Mouse (Mus musculus): ENCODE data around the gene Gm40193. TPM values are rescaled to one million over a fixed set of nuclear protein-coding genes. Genes with fewer than 3 reads are reported as not detected.

Gm40193 gene
- total and polyA plus RNA-seq, 2 experiments from 2014 or later: not detected

DNA sequence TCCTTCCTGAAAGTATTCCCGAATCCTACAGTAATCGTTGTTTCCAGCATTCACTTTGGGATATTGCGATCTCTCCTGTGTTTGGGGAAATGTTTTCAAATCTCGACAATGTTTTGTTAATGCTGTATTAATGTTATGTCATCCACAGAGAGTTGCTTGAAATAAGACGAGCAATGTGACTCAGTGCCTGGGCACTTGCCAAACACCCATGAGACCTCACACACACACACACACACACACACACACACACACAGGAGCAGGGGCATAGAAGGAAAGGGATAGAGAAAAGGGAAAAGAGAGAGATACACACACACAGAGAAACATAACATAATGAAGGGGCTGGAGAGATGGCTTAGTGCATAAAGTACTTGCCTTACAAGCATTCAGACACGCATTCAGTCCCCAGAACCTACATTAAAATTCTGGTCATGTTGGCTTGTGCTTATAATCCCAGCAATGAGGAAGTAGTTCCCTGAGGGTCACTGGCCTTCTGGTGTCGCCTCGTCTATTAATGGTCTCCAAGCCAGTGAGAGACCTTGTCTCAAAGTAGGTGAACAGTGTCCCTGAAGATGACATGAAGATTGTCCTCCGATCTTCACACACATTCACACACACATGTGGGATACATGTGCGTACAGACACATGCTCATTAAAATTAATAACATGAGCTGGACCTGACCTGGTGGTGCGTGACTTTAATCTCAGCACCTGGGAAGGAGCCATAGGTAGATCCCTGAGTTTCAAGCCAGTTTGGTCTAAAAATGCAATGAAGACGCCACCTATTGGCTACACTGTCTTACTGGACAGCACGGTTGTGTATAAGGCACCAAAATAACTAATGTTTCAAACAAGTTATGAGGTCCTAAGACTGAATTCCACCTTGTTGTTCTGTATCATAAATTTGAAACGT, 32.9 kb downstream of the Gm40193 start:
- Histone ChIP-seq H3K36me3 (ENCODE audit: insufficient read depth) (no peaks in the 10 kb centered on the region), H3K4me1 (ENCODE audit: insufficient read depth) (no peaks in the 10 kb centered on the region), H3K9me3 (ENCODE audit: low read length) (no peaks in the 10 kb centered on the region), H3K27me3 (ENCODE audit: insufficient read depth, low read length) (no peaks in the 10 kb centered on the region; the same call in 1 of the 2 replicates), H3K4me3 (ENCODE audit: low read depth, low read length) (no peak overlapping the region), H3K27ac (ENCODE audit: low read depth, low read length) (no peak overlapping the region), H3K4me2 (ENCODE audit: low read depth) (no peak overlapping the region), H3K9ac (no peak overlapping the region)
- DNase-seq (no peak), ATAC-seq (no peak)
- 66% methylated on average over 14 of the region's 14 CpGs for WGBS
- peak; percentile 23; the same call in 1 of the 2 replicates for TF ChIP-seq CTCF (IDR thresholded peaks at IDR 0.05; ENCODE audit: low read depth)

- no peak for ATAC-seq
- no peak overlapping the region for H3K4me2 ChIP-seq (ENCODE audit: low read depth)
- H3K4me3 ChIP-seq (ENCODE audit: low read depth, low read length): no peak overlapping the region
- WGBS: 87% methylated on average over 6 of the region's 6 CpGs
- H3K27me3 ChIP-seq (ENCODE audit: insufficient read depth, low read length): no peaks in the 10 kb centered on the region
- H3K4me1 ChIP-seq (ENCODE audit: insufficient read depth): no peaks in the 10 kb centered on the region
- no peaks in the 10 kb centered on the region for H3K9me3 ChIP-seq (ENCODE audit: low read length)
- no peak for TF ChIP-seq CTCF (IDR thresholded peaks at IDR 0.05; ENCODE audit: low read depth)
- H3K36me3 ChIP-seq (ENCODE audit: insufficient read depth): no peaks in the 10 kb centered on the region
- no peak overlapping the region for H3K27ac ChIP-seq (ENCODE audit: low read depth, low read length)
- no peak overlapping the region for H3K9ac ChIP-seq
- no peak for DNase-seq
Observed at GRCm38 (mm10) chr11:70489684-70490083, 43.1 kb downstream of the Gm40193 start.

DNA sequence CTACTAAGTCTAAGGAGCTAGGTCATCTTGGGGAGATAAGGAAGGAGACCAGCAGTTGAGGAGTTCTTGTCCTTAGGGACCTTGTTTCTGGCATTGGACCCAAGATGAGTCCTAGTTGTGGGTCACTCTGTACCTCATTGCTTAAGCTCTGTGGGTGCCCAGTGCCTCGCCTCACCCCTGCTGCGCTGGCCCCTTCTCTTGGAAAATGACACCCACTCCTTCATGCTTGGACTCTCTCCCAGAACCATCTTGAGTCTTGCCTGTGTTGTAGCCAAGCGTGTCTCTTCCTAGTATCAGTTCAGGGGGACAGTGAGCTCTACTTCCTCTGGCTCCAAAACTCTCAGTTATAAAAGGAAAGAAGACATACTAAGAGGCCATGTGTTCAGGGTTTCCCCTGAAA, 43.6 kb downstream of the Gm40193 start:
- Histone ChIP-seq H3K9ac (no peak overlapping the region), H3K4me1 (ENCODE audit: insufficient read depth) (no peaks in the 10 kb centered on the region), H3K9me3 (ENCODE audit: low read length) (no peaks in the 10 kb centered on the region), H3K27me3 (ENCODE audit: insufficient read depth, low read length) (no peaks in the 10 kb centered on the region), H3K27ac (ENCODE audit: low read depth, low read length) (no peak overlapping the region), H3K4me2 (ENCODE audit: low read depth) (no peak overlapping the region), H3K4me3 (ENCODE audit: low read depth, low read length) (no peak overlapping the region), H3K36me3 (ENCODE audit: insufficient read depth) (no peaks in the 10 kb centered on the region)
- no peak for ATAC-seq
- DNase-seq: no peak
- no peak for TF ChIP-seq CTCF (IDR thresholded peaks at IDR 0.05; ENCODE audit: low read depth)
- 92% methylated on average over 3 of the region's 3 CpGs for whole genome bisulfite sequencing

- H3K9ac ChIP-seq: no peak overlapping the region
- H3K36me3 ChIP-seq (ENCODE audit: insufficient read depth): no peaks in the 10 kb centered on the region
- H3K9me3 ChIP-seq (ENCODE audit: low read length): no peaks in the 10 kb centered on the region
- no peaks in the 10 kb centered on the region for H3K4me1 ChIP-seq (ENCODE audit: insufficient read depth)
- no peak overlapping the region for H3K4me2 ChIP-seq (ENCODE audit: low read depth)
- no peak for TF ChIP-seq CTCF (IDR thresholded peaks at IDR 0.05; ENCODE audit: low read depth)
- WGBS: 42% methylated on average over 4 of the region's 4 CpGs
- no peak overlapping the region for H3K4me3 ChIP-seq (ENCODE audit: low read depth, low read length)
- no peaks in the 10 kb centered on the region for H3K27me3 ChIP-seq (ENCODE audit: insufficient read depth, low read length)
- ATAC-seq: no peak
- DNase-seq: no peak
- H3K27ac ChIP-seq (ENCODE audit: low read depth, low read length): no peak overlapping the region
Observed at GRCm38 (mm10) chr11:70487816-70488215, 44.9 kb downstream of the Gm40193 start.

DNA sequence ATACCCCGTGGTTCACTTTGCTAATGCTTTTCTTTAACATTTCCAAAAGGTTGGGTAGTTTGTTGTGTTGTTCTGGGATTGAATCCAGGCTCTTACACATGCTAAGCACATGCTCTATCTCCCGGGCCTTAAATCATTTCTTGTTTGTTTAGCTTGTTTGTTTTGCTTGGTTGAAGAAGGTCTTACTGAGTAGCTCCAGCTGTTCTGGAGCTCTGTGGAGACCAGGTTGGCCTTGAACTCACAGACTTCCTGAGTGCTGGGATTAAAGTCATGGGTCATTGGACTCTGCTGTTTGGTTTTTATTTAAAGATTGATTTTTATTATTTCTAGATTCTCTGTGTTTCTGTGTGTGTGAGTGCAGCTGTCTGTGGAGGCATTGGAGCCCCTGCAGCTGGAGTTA, 47.2 kb downstream of the Gm40193 start:
- Histone ChIP-seq H3K4me2 (ENCODE audit: low read depth) (no peak overlapping the region), H3K27ac (ENCODE audit: low read depth, low read length) (no peak overlapping the region), H3K9me3 (ENCODE audit: low read length) (no peaks in the 10 kb centered on the region), H3K9ac (no peak overlapping the region), H3K4me1 (ENCODE audit: insufficient read depth) (no peaks in the 10 kb centered on the region), H3K27me3 (ENCODE audit: insufficient read depth, low read length) (no peaks in the 10 kb centered on the region), H3K4me3 (ENCODE audit: low read depth, low read length) (no peak overlapping the region), H3K36me3 (ENCODE audit: insufficient read depth) (no peaks in the 10 kb centered on the region)
- TF ChIP-seq CTCF (IDR thresholded peaks at IDR 0.05; ENCODE audit: low read depth): no peak
- ATAC-seq (no peak), DNase-seq (no peak)
- 50% methylated on average over 2 of the region's 2 CpGs for WGBS

Other genes starting within 250 kb of the Gm40193 start
- gene Alox12e, start 210.3 kb downstream of the Gm40193 start, total RNA-seq (2014; rRNA removed): 0.10 TPM in 1 of 2 replicates, not detected in the other
- gene Alox12e, start 210.3 kb downstream of the Gm40193 start, polyA plus RNA-seq (2015; fragmentation: Nextera tagmentation; extraction: Ambion mirVana): 0.08 TPM in 2 replicates
- not detected in 2 replicates for gene Alox15, start 180.9 kb downstream of the Gm40193 start, total RNA-seq (2014; rRNA removed)
- gene Alox15, start 180.9 kb downstream of the Gm40193 start, polyA plus RNA-seq (2015; fragmentation: Nextera tagmentation; extraction: Ambion mirVana): 0.09 TPM in 1 of 2 replicates, not detected in the other
- 24.5 and 30.7 TPM in 2 replicates for gene Pelp1, start 122.9 kb downstream of the Gm40193 start, total RNA-seq (2014; rRNA removed)
- 21.0 and 31.3 TPM in 2 replicates for gene Pelp1, start 122.9 kb downstream of the Gm40193 start, polyA plus RNA-seq (2015; fragmentation: Nextera tagmentation; extraction: Ambion mirVana)
- gene Arrb2, start 100.3 kb downstream of the Gm40193 start, total RNA-seq (2014; rRNA removed): 71.9 and 74.4 TPM in 2 replicates
- 39.6 and 44.9 TPM in 2 replicates for gene Arrb2, start 100.3 kb downstream of the Gm40193 start, polyA plus RNA-seq (2015; fragmentation: Nextera tagmentation; extraction: Ambion mirVana)
- 21.2 and 41.3 TPM in 2 replicates for gene Med11, start 81.0 kb downstream of the Gm40193 start, total RNA-seq (2014; rRNA removed)
- gene Med11, start 81.0 kb downstream of the Gm40193 start, polyA plus RNA-seq (2015; fragmentation: Nextera tagmentation; extraction: Ambion mirVana): 35.3 and 35.6 TPM in 2 replicates
- 0.54 and 1.1 TPM in 2 replicates for gene Zmynd15, start 73.5 kb downstream of the Gm40193 start, total RNA-seq (2014; rRNA removed)
- 0.24 and 0.84 TPM in 2 replicates for gene Zmynd15, start 73.5 kb downstream of the Gm40193 start, polyA plus RNA-seq (2015; fragmentation: Nextera tagmentation; extraction: Ambion mirVana)
- 2.2 and 2.3 TPM in 2 replicates for gene Cxcl16, start 73.0 kb downstream of the Gm40193 start, total RNA-seq (2014; rRNA removed)
- gene Cxcl16, start 73.0 kb downstream of the Gm40193 start, polyA plus RNA-seq (2015; fragmentation: Nextera tagmentation; extraction: Ambion mirVana): 2.0 and 2.4 TPM in 2 replicates
- 2.8 and 6.3 TPM in 2 replicates for gene Tm4sf5, start 27.7 kb downstream of the Gm40193 start, total RNA-seq (2014; rRNA removed)
- 7.5 and 11.6 TPM in 2 replicates for gene Tm4sf5, start 27.7 kb downstream of the Gm40193 start, polyA plus RNA-seq (2015; fragmentation: Nextera tagmentation; extraction: Ambion mirVana)
- not detected in 2 replicates for gene Vmo1, start 18.3 kb downstream of the Gm40193 start, total RNA-seq (2014; rRNA removed)
- 0.24 TPM in 1 of 2 replicates, not detected in the other for gene Vmo1, start 18.3 kb downstream of the Gm40193 start, polyA plus RNA-seq (2015; fragmentation: Nextera tagmentation; extraction: Ambion mirVana)
- not detected in 2 replicates for gene Gltpd2, start 13.7 kb downstream of the Gm40193 start, total RNA-seq (2014; rRNA removed)
- 0.18 and 0.25 TPM in 2 replicates for gene Gltpd2, start 13.7 kb downstream of the Gm40193 start, polyA plus RNA-seq (2015; fragmentation: Nextera tagmentation; extraction: Ambion mirVana)
- gene Psmb6, start 7.6 kb downstream of the Gm40193 start, total RNA-seq (2014; rRNA removed): 428 and 451 TPM in 2 replicates
- gene Psmb6, start 7.6 kb downstream of the Gm40193 start, polyA plus RNA-seq (2015; fragmentation: Nextera tagmentation; extraction: Ambion mirVana): 820 and 1,026 TPM in 2 replicates
- 33.7 and 40.5 TPM in 2 replicates for gene Pld2, start 7.1 kb upstream of the Gm40193 start, total RNA-seq (2014; rRNA removed)
- gene Pld2, start 7.1 kb upstream of the Gm40193 start, polyA plus RNA-seq (2015; fragmentation: Nextera tagmentation; extraction: Ambion mirVana): 8.4 and 11.6 TPM in 2 replicates
- gene Mink1, start 29.9 kb upstream of the Gm40193 start, total RNA-seq (2014; rRNA removed): 63.5 and 81.2 TPM in 2 replicates
- 9.5 and 15.0 TPM in 2 replicates for gene Mink1, start 29.9 kb upstream of the Gm40193 start, polyA plus RNA-seq (2015; fragmentation: Nextera tagmentation; extraction: Ambion mirVana)
- 0.31 and 0.48 TPM in 2 replicates for gene 4930544D05Rik, start 82.9 kb upstream of the Gm40193 start, total RNA-seq (2014; rRNA removed)
- not detected in 2 replicates for gene 4930544D05Rik, start 82.9 kb upstream of the Gm40193 start, polyA plus RNA-seq (2015; fragmentation: Nextera tagmentation; extraction: Ambion mirVana)
- gene Chrne, start 86.3 kb upstream of the Gm40193 start, total RNA-seq (2014; rRNA removed): 0.92 TPM in 1 of 2 replicates, not detected in the other
- gene Chrne, start 86.3 kb upstream of the Gm40193 start, polyA plus RNA-seq (2015; fragmentation: Nextera tagmentation; extraction: Ambion mirVana): 0.58 and 1.0 TPM in 2 replicates
- 0.10 TPM in 1 of 2 replicates, not detected in the other for gene Gp1ba, start 106.2 kb upstream of the Gm40193 start, total RNA-seq (2014; rRNA removed)
- 0.08 and 0.18 TPM in 2 replicates for gene Gp1ba, start 106.2 kb upstream of the Gm40193 start, polyA plus RNA-seq (2015; fragmentation: Nextera tagmentation; extraction: Ambion mirVana)
- gene Rnf167, start 114.3 kb upstream of the Gm40193 start, total RNA-seq (2014; rRNA removed): 63.2 and 76.4 TPM in 2 replicates
- gene Rnf167, start 114.3 kb upstream of the Gm40193 start, polyA plus RNA-seq (2015; fragmentation: Nextera tagmentation; extraction: Ambion mirVana): 102 and 109 TPM in 2 replicates
- gene Slc25a11, start 114.5 kb upstream of the Gm40193 start, total RNA-seq (2014; rRNA removed): 133 and 134 TPM in 2 replicates
- 151 and 160 TPM in 2 replicates for gene Slc25a11, start 114.5 kb upstream of the Gm40193 start, polyA plus RNA-seq (2015; fragmentation: Nextera tagmentation; extraction: Ambion mirVana)
- gene Pfn1, start 121.7 kb upstream of the Gm40193 start, total RNA-seq (2014; rRNA removed): 386 and 408 TPM in 2 replicates
- gene Pfn1, start 121.7 kb upstream of the Gm40193 start, polyA plus RNA-seq (2015; fragmentation: Nextera tagmentation; extraction: Ambion mirVana): 687 and 843 TPM in 2 replicates
- gene Eno3, start 124.3 kb upstream of the Gm40193 start, total RNA-seq (2014; rRNA removed): 7.4 and 14.6 TPM in 2 replicates
- gene Eno3, start 124.3 kb upstream of the Gm40193 start, polyA plus RNA-seq (2015; fragmentation: Nextera tagmentation; extraction: Ambion mirVana): 4.3 and 5.5 TPM in 2 replicates
- gene Spag7, start 136.5 kb upstream of the Gm40193 start, total RNA-seq (2014; rRNA removed): 49.2 and 57.1 TPM in 2 replicates
- 56.6 and 116 TPM in 2 replicates for gene Spag7, start 136.5 kb upstream of the Gm40193 start, polyA plus RNA-seq (2015; fragmentation: Nextera tagmentation; extraction: Ambion mirVana)
- 12.8 and 17.3 TPM in 2 replicates for gene Camta2, start 155.2 kb upstream of the Gm40193 start, total RNA-seq (2014; rRNA removed)
- gene Camta2, start 155.2 kb upstream of the Gm40193 start, polyA plus RNA-seq (2015; fragmentation: Nextera tagmentation; extraction: Ambion mirVana): 11.1 and 17.7 TPM in 2 replicates
- 0.62 and 0.69 TPM in 2 replicates for gene Inca1, start 167.2 kb upstream of the Gm40193 start, total RNA-seq (2014; rRNA removed)
- gene Inca1, start 167.2 kb upstream of the Gm40193 start, polyA plus RNA-seq (2015; fragmentation: Nextera tagmentation; extraction: Ambion mirVana): 1.5 and 2.1 TPM in 2 replicates
- 16.8 and 25.9 TPM in 2 replicates for gene Kif1c, start 167.6 kb upstream of the Gm40193 start, total RNA-seq (2014; rRNA removed)
- gene Kif1c, start 167.6 kb upstream of the Gm40193 start, polyA plus RNA-seq (2015; fragmentation: Nextera tagmentation; extraction: Ambion mirVana): 1.1 and 1.2 TPM in 2 replicates
- gene Zfp3, start 231.3 kb upstream of the Gm40193 start, total RNA-seq (2014; rRNA removed): 13.4 and 14.8 TPM in 2 replicates
- 13.5 and 15.1 TPM in 2 replicates for gene Zfp3, start 231.3 kb upstream of the Gm40193 start, polyA plus RNA-seq (2015; fragmentation: Nextera tagmentation; extraction: Ambion mirVana)

Measured in forebrain, postnatal 0 days (tissue).